Mouse (Mus musculus) myocyte (in vitro differentiated cells): ENCODE data around the gene Lrrc27.

Experiments used
- CEBPB ChIP-seq: IDR thresholded peaks from 2 replicates; pipeline ENCODE4 v1.6.1; 2011; ENCODE audit warnings: mild to moderate bottlenecking, moderate library complexity; ENCODE audit not compliant: poor library complexity, insufficient read depth, severe bottlenecking
- E2F4 ChIP-seq: IDR thresholded peaks from one replicate; pipeline ENCODE4 v1.6.1; 2011; ENCODE audit warnings: mild to moderate bottlenecking, control low read depth, moderate library complexity; ENCODE audit not compliant: insufficient read depth
- MAX ChIP-seq: IDR thresholded peaks from one replicate; pipeline ENCODE4 v1.6.1; 2011; ENCODE audit warnings: low read depth, mild to moderate bottlenecking, control low read depth
- MYOD1 ChIP-seq, 3 experiments: IDR thresholded peaks; one replicate each; pipeline ENCODE4 v1.6.1; 2011; ENCODE audit warnings: control low read depth in 2 of 3, low read depth in 2 of 3, mild to moderate bottlenecking in 2 of 3, moderate library complexity in 1 of 3; ENCODE audit not compliant: insufficient read length in 2 of 3, control insufficient read depth in 1 of 3
- POLR2A ChIP-seq: IDR thresholded peaks from one replicate; pipeline ENCODE4 v1.6.1; 2011; ENCODE audit warnings: low read depth, mild to moderate bottlenecking, control low read depth, moderate library complexity; ENCODE audit not compliant: insufficient read length
- POLR2AphosphoS2 ChIP-seq: IDR thresholded peaks from one replicate; pipeline ENCODE4 v1.6.1; 2011; ENCODE audit warnings: low read depth, control low read depth; ENCODE audit not compliant: insufficient read length
- REST ChIP-seq: IDR thresholded peaks from one replicate; pipeline ENCODE4 v1.6.1; 2011; ENCODE audit warnings: mild to moderate bottlenecking, control low read depth, moderate library complexity; ENCODE audit not compliant: insufficient read depth, insufficient read length
- SRF ChIP-seq: IDR thresholded peaks from one replicate; pipeline ENCODE4 v1.6.1; 2011; ENCODE audit warnings: low read depth; ENCODE audit not compliant: control insufficient read depth, insufficient read length
- TCF12 ChIP-seq: IDR thresholded peaks from one replicate; pipeline ENCODE4 v1.6.1; 2011; ENCODE audit warnings: mild to moderate bottlenecking, control low read depth; ENCODE audit not compliant: poor library complexity, insufficient read depth, severe bottlenecking
- USF1 ChIP-seq: IDR thresholded peaks from one replicate; pipeline ENCODE4 v1.6.1; 2011; ENCODE audit warnings: low read depth, mild to moderate bottlenecking, control low read depth, moderate library complexity

DNA sequence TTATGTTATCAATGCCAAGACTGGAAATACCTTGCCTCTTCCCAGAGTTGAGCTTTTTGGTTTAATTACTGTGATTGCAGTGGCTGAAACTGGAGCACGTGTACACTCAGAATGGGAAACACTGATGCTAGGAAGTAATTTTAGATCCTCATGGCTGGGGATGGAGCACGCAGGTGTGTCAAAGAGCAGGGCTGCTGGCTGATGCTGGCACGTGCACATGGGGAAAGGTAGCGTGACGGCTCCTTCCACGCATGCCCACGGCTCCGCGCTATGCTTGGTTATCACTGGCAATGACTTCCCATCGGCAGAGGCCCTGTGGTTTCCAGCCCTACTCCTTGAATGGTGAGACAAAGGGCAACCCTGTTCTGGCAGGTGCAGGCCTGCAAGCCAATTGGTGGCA is 63.4 kb downstream of the Lrrc27 start:
- TF ChIP-seq CEBPB (no peak), E2F4 (no peak), POLR2A (no peak), TCF12 (no peak), MYOD1 (IDR thresholded peaks at IDR 0.05; ENCODE audit: control insufficient read depth in 1 of 3, insufficient read length in 2 of 3, low read depth in 2 of 3) (no peak), POLR2AphosphoS2 (no peak), MAX (no peak), USF1 (no peak), REST (no peak), SRF (no peak)
